Mouse (Mus musculus) liver, embryonic 14.5 days (tissue): ENCODE results near the gene Filip1l. TPM values are rescaled to one million over a fixed set of nuclear protein-coding genes. Genes with fewer than 3 reads are reported as not detected.

Experiments used
- ATAC-seq: fragments of 200-750 bp; cut with Nextera tagmentation; 2 replicates; pipeline ENCODE4 v1.8.0; 2017; ENCODE audit warnings: moderate number of reproducible peaks, mild to moderate bottlenecking, moderate library complexity; ENCODE audit not compliant: insufficient read depth
- DNase-seq, 3 experiments: peaks; one replicate each; pipeline ENCODE4 v3.0.0-alpha.2; 2012 to 2013; ENCODE audit warnings: low read depth in 3 of 3, low spot score in 3 of 3
- H3K27ac ChIP-seq: fragments of 300-500 bp; sonication (generic); 2 replicates; pipeline ENCODE4 v1.5.1; 2014; ENCODE audit warnings: moderate library complexity, mild to moderate bottlenecking, control low read depth, inconsistent platforms
- H3K27me3 ChIP-seq: fragments of 300-500 bp; sonication (generic); 2 replicates; pipeline ENCODE4 v1.6.1; 2014; ENCODE audit warnings: mild to moderate bottlenecking, low read length, moderate library complexity; ENCODE audit not compliant: control insufficient read depth, insufficient read depth
- H3K36me3 ChIP-seq: fragments of 300-500 bp; sonication (generic); replicated peaks from 2 replicates; pipeline ENCODE4 v1.6.1; 2014; ENCODE audit warnings: low read depth; ENCODE audit not compliant: control insufficient read depth, insufficient read depth
- H3K4me1 ChIP-seq, 2 experiments: fragments of 200-500 bp in 1 of 2; fragments of 300-500 bp in 1 of 2; sonication (generic) in 1 of 2; replicated peaks; 2 replicates each; pipeline ENCODE4 v1.6.1; 2012 to 2014; ENCODE audit warnings: antibody characterized with exemption in 1 of 2, inconsistent platforms in 1 of 2, low read length in 1 of 2; ENCODE audit not compliant: control insufficient read depth in 2 of 2, insufficient read depth in 2 of 2
- H3K4me2 ChIP-seq: fragments of 300-500 bp; sonication (generic); 2 replicates; pipeline ENCODE4 v1.6.1; 2014; ENCODE audit warnings: low read depth, mild to moderate bottlenecking, control low read depth, moderate library complexity
- H3K4me3 ChIP-seq, 2 experiments: fragments of 200-500 bp in 1 of 2; fragments of 300-500 bp in 1 of 2; sonication (generic) in 1 of 2; 2 replicates each; pipeline ENCODE4 v1.5.1; 2012 to 2014; ENCODE audit warnings: low read depth in 2 of 2, low read length in 2 of 2, mild to moderate bottlenecking in 2 of 2, control low read depth in 1 of 2, inconsistent platforms in 1 of 2, moderate library complexity in 1 of 2; ENCODE audit not compliant: insufficient read depth in 1 of 2
- H3K9ac ChIP-seq: fragments of 300-500 bp; sonication (generic); replicated peaks from 2 replicates; pipeline ENCODE4 v1.6.1; 2014; ENCODE audit warnings: mild to moderate bottlenecking, control low read depth, moderate library complexity
- H3K9me3 ChIP-seq: fragments of 300-500 bp; sonication (generic); 2 replicates; pipeline ENCODE4 v1.6.1; 2016; ENCODE audit warnings: low read length, mixed read lengths; ENCODE audit not compliant: control insufficient read depth
- CTCF ChIP-seq: IDR thresholded peaks from 2 replicates; pipeline ENCODE4 v1.5.1; 2016; ENCODE audit warnings: antibody characterized with exemption, low read depth, control low read depth
- EP300 ChIP-seq: IDR thresholded peaks from 2 replicates; pipeline ENCODE4 v1.6.1; 2016; ENCODE audit warnings: antibody characterized with exemption, low read depth
- WGBS: fragments of 180-500 bp; shearing (Covaris S2); extraction: QIAGEN DNeasy Blood & Tissue Kit; methylation state at CpG from one replicate; pipeline ENCODE4 v1.1.7; 2014; ENCODE audit not compliant: insufficient replicate concordance; 5-methylcytosine and 5-hydroxymethylcytosine counted together
- polyA plus RNA-seq, 2 experiments: library from polyadenylated mRNA; depleted of rRNA in 1 of 2; stranded (reverse) in 1 of 2; unstranded in 1 of 2; fragments of >200 nt; fragmentation: Nextera tagmentation in 1 of 2; extraction: Ambion mirVana in 1 of 2; gene quantifications; 2 replicates each; pipeline versions ENCODE4 v1.2.1 to v1.2.3; 2012 to 2014

Filip1l gene
- polyA plus RNA-seq, 2 experiments: 2.1 to 3.3 TPM

DNA sequence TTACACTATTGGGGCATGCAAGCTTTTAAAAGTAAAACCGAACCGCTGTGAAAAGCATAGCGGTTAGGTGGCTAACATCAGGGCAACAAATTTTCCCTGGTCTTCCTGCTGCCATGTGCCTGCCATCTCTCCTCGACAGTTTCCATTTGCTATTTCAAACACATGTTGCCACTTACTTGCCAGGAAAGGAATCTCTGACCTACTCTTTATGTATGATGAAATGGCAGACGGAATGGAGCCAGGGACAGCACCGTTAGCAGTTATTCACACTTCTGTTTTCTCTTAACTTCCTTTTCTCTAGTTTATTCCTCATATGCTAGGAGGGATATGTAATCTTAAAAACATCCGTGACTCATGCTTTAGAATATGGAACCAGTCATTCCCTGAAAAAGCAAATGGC, 183.6 kb downstream of the Filip1l start:
- Histone ChIP-seq H3K27me3 (no peaks in the 10 kb centered on the region), H3K9ac (no peak overlapping the region), H3K4me2 (no peak overlapping the region), H3K4me3 (no peak overlapping the region), H3K9me3 (no peaks in the 10 kb centered on the region), H3K27ac (no peak overlapping the region), H3K4me1 (peaks cover 0 to 3% of the 10 kb centered on the region in 2 experiments; a peak in 1 of 4 replicates), H3K36me3 (no peaks in the 10 kb centered on the region)
- no peak for DNase-seq
- ATAC-seq: no peak
- WGBS: 63% methylated on average over 7 of the region's 7 CpGs
- TF ChIP-seq CTCF (no peak), EP300 (no peak)

DNA sequence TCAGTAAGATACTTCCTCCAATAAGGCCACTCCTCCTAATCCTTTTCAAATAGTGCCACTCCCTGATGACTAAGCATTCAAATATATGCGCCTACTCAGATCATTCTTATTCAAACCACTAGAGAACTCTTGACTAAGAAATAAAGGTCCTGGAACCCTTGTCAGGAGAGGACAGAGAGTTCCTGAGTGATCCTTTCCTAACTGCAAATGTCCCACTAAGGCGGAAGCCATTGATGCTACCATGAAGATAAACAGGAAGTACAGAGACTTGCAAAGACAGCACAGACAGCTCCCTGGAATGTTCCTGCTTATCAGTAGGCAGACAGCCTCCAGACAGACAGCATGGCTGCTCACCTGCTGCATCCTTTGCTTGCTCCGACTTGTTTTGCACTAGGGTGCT, 190.3 kb downstream of the Filip1l start:
- Histone ChIP-seq H3K27ac (no peak overlapping the region), H3K4me3 (no peak overlapping the region), H3K4me2 (no peak overlapping the region), H3K36me3 (no peaks in the 10 kb centered on the region), H3K9ac (no peak overlapping the region), H3K9me3 (no peaks in the 10 kb centered on the region), H3K27me3 (peaks cover 6% of the 10 kb centered on the region), H3K4me1 (0 out of 4 replicates have a peak, but pooled peaks cover 0 to 3% of the 10 kb centered on the region in 2 experiments)
- ATAC-seq: no peak
- DNase-seq: no peak
- TF ChIP-seq EP300 (no peak), CTCF (no peak)
- WGBS: 67% methylated on average over 3 of the region's 3 CpGs

DNA sequence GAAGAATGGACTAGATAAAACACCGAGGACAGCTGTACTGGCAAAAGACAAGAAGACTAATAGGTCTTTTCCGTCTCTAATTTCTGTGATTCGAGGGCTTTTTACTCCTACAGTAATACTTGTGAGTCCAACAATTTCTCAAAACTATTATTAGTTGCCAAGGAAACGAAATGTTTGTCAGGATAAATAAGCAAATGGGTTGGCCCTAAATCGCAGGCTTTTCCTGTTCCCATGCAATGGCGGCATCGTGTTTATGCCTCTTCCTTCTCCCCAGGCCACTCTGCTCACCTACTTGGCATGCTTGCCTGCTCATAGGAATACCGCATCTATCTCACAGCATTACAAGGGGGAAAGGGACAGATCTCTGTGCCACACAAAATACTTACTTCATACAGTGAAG, 191.5 kb downstream of the Filip1l start:
- no peaks in the 10 kb centered on the region for H3K36me3 ChIP-seq
- no peak for DNase-seq
- no peak overlapping the region for H3K4me3 ChIP-seq
- H3K27ac ChIP-seq: no peak overlapping the region
- no peak overlapping the region for H3K9ac ChIP-seq
- WGBS: 73% methylated on average over 8 of the region's 8 CpGs
- 0 out of 4 replicates have a peak, but pooled peaks cover 0 to 3% of the 10 kb centered on the region in 2 experiments for H3K4me1 ChIP-seq
- no peaks in the 10 kb centered on the region for H3K9me3 ChIP-seq
- no peak for ATAC-seq
- no peak for TF ChIP-seq EP300
- TF ChIP-seq CTCF: no peak
- peaks cover 14% of the 10 kb centered on the region for H3K27me3 ChIP-seq
- no peak overlapping the region for H3K4me2 ChIP-seq

DNA sequence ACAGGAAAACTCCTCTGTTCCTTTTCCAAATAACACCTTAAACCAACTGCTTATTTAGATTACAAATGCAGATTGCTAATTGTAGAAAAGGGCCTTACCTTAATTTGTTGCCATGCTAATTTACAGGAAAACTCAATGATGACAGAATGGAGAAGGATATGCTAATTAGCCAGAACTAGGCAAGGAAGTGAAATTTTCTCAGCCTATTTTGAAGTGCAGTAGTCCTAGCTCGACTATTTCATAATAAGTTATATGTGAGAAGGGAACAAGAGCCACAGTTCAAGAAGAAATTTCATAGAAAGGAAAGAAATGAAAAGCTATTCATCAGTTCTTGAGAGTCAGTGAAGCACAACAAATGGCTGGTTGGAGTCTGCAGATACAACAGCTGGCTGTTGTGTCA, 193.5 kb downstream of the Filip1l start:
- WGBS: 49% methylated on average over 1 of the region's 1 CpGs
- no peak for TF ChIP-seq EP300
- no peak for TF ChIP-seq CTCF
- Histone ChIP-seq H3K27me3 (peaks cover 17% of the 10 kb centered on the region), H3K27ac (no peak overlapping the region), H3K9ac (no peak overlapping the region), H3K9me3 (no peaks in the 10 kb centered on the region), H3K4me2 (no peak overlapping the region), H3K36me3 (no peaks in the 10 kb centered on the region), H3K4me1 (0 out of 4 replicates have a peak, but pooled peaks cover 0 to 3% of the 10 kb centered on the region in 2 experiments), H3K4me3 (no peak overlapping the region)
- ATAC-seq (no peak), DNase-seq (no peak)

DNA sequence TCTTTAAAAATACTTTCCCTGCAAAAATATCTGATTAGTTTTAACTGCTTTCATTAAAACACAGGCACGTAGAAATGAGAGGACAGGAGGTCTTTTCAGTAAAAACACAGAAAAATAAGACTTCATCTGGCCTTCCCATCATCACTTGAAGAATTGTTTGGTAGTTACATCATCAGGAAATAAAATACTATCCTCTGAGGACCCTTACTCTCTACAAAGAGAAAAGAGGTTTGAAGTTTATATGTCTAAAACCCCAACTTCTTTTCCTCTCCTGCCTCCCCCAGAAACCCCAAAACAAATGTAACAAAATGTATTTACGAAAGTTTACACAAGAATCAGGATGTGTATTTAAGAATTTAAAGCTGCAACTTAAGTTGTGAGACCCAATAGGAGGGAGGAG, 195.7 kb downstream of the Filip1l start:
- Histone ChIP-seq H3K36me3 (no peaks in the 10 kb centered on the region), H3K9ac (no peak overlapping the region), H3K9me3 (no peaks in the 10 kb centered on the region), H3K4me3 (peak overlapping the region; percentile 56), H3K27ac (no peak overlapping the region), H3K4me2 (peak overlapping the region; percentile 63), H3K4me1 (0 out of 4 replicates have a peak, but pooled peaks cover 0 to 3% of the 10 kb centered on the region in 2 experiments), H3K27me3 (peaks cover 17% of the 10 kb centered on the region)
- DNase-seq (no peak), ATAC-seq (no peak)
- TF ChIP-seq CTCF (no peak), EP300 (no peak)
- WGBS: 43% methylated on average over 2 of the region's 2 CpGs
